Mouse (Mus musculus) liver, embryonic 13.5 days (tissue): Measurements from ENCODE around the gene Btbd18. TPM values are rescaled to one million over a fixed set of nuclear protein-coding genes. Genes with fewer than 3 reads are reported as not detected.

Experiments
- ATAC-seq: fragments of 200-750 bp; cut with Nextera tagmentation; 2 replicates; pipeline ENCODE4 v1.8.0; 2017; ENCODE audit warnings: low read depth, mild to moderate bottlenecking, moderate number of reproducible peaks, moderate library complexity
- DNase-seq: peaks from one replicate; pipeline ENCODE4 v3.0.0; 2022
- H3K27ac ChIP-seq: fragments of 300-500 bp; sonication (generic); 2 replicates; pipeline ENCODE4 v1.5.1; 2015; ENCODE audit warnings: moderate library complexity, mild to moderate bottlenecking, inconsistent platforms
- H3K27me3 ChIP-seq: fragments of 300-500 bp; sonication (generic); 2 replicates; pipeline ENCODE4 v1.6.1; 2015; ENCODE audit warnings: mild to moderate bottlenecking, inconsistent platforms
- H3K36me3 ChIP-seq: fragments of 300-500 bp; sonication (generic); 2 replicates; pipeline ENCODE4 v1.6.1; 2015; ENCODE audit warnings: mild to moderate bottlenecking, inconsistent platforms
- H3K4me1 ChIP-seq: fragments of 300-500 bp; sonication (generic); replicated peaks from 2 replicates; pipeline ENCODE4 v1.6.1; 2015; ENCODE audit warnings: inconsistent platforms
- H3K4me2 ChIP-seq: fragments of 300-500 bp; sonication (generic); 2 replicates; pipeline ENCODE4 v1.6.1; 2015; ENCODE audit warnings: inconsistent platforms, mild to moderate bottlenecking, moderate library complexity
- H3K4me3 ChIP-seq: fragments of 300-500 bp; sonication (generic); replicated peaks from 2 replicates; pipeline ENCODE4 v1.5.1; 2015; ENCODE audit warnings: mild to moderate bottlenecking, inconsistent platforms
- H3K9ac ChIP-seq: fragments of 300-500 bp; sonication (generic); 2 replicates; pipeline ENCODE4 v1.6.1; 2015; ENCODE audit warnings: mild to moderate bottlenecking, inconsistent platforms
- H3K9me3 ChIP-seq: fragments of 300-500 bp; sonication (generic); replicated peaks from 2 replicates; pipeline ENCODE4 v1.6.1; 2016; ENCODE audit warnings: inconsistent platforms
- WGBS: fragments of 180-500 bp; shearing (Covaris S2); methylation state at CpG from one replicate; pipeline ENCODE4 v1.1.7; 2015; ENCODE audit not compliant: insufficient replicate concordance; 5-methylcytosine and 5-hydroxymethylcytosine counted together
- polyA plus RNA-seq: library from polyadenylated mRNA; unstranded; fragments of >200 nt; fragmentation: Nextera tagmentation; extraction: Ambion mirVana; gene quantifications from 2 replicates; pipeline ENCODE4 v1.2.1, GENCODE M21; 2015

Btbd18 gene
- polyA plus RNA-seq, 1 experiment from 2014 or later = 0.06 TPM

- no peak for ATAC-seq
- H3K27me3 ChIP-seq = no peaks in the 10 kb centered on the region
- H3K4me3 ChIP-seq = no peak overlapping the region
- H3K9me3 ChIP-seq = no peaks in the 10 kb centered on the region
- H3K36me3 ChIP-seq = peaks cover 47% of the 10 kb centered on the region
- H3K4me1 ChIP-seq = peaks cover 56% of the 10 kb centered on the region
- no peak overlapping the region for H3K27ac ChIP-seq
- no peak for DNase-seq
- WGBS = 85% methylated on average over 2 of the region's 2 CpGs
- 0 out of 2 replicates have a peak overlapping the region, but pooled peaks have one; percentile 75 for H3K4me2 ChIP-seq
- H3K9ac ChIP-seq = no peak overlapping the region
Observed at GRCm38 (mm10) chr2:84711898-84712297, 53.0 kb downstream of the Btbd18 start.

- Histone ChIP-seq H3K4me1 (peaks cover 49% of the 10 kb centered on the region), H3K4me3 (peak overlapping the region; percentile 82), H3K27ac (peak overlapping the region; percentile 98), H3K9ac (peak overlapping the region; percentile 98), H3K36me3 (peaks cover 22% of the 10 kb centered on the region), H3K27me3 (no peaks in the 10 kb centered on the region), H3K9me3 (no peaks in the 10 kb centered on the region), H3K4me2 (peak overlapping the region; percentile 75)
- WGBS = under 1% methylated on average over 26 of the region's 26 CpGs
- ATAC-seq (no peak), DNase-seq (no peak)
Observed at GRCm38 (mm10) chr2:84714422-84714810, 55.5 kb downstream of the Btbd18 start.

- H3K4me1 ChIP-seq = peaks cover 47% of the 10 kb centered on the region
- WGBS = under 1% methylated on average over 86 of the region's 107 CpGs
Observed at GRCm38 (mm10) chr2:84714811-84715561, 56.1 kb downstream of the Btbd18 start, which contains the start of gene Zdhhc5. Zdhhc5 (minus strand) TSS chr2:84715180.

GRCm38 (mm10) chr2:84715562-84716361 lies 56.9 kb downstream of the Btbd18 start:
- Histone ChIP-seq H3K4me2 (peak overlapping the region; percentile 84), H3K9ac (peak overlapping the region; percentile 98), H3K9me3 (no peaks in the 10 kb centered on the region), H3K4me3 (peak overlapping the region; percentile 82), H3K36me3 (peaks cover 16% of the 10 kb centered on the region), H3K27ac (peak overlapping the region; percentile 98), H3K27me3 (no peaks in the 10 kb centered on the region), H3K4me1 (peaks cover 40% of the 10 kb centered on the region)
- ATAC-seq = peak; percentile 86
- DNase-seq = no peak
- under 1% methylated on average over 33 of the region's 33 CpGs for WGBS

More at GRCm38 (mm10) chr2:84714811-84715561, 56.1 kb downstream of the Btbd18 start, which contains the start of gene Zdhhc5:
- ATAC-seq (peak; percentile 89), DNase-seq (peak; percentile 98)
- Histone ChIP-seq H3K36me3 (peaks cover 17% of the 10 kb centered on the region), H3K27ac (peak within 1 kb of the TSS; percentile 98), H3K9ac (peak within 1 kb of the TSS; percentile 98), H3K27me3 (no peaks in the 10 kb centered on the region), H3K9me3 (no peaks in the 10 kb centered on the region), H3K4me3 (peak within 1 kb of the TSS; percentile 82), H3K4me2 (peak within 1 kb of the TSS; percentile 84)

GRCm38 (mm10) chr2:84716423-84717355 lies 57.8 kb downstream of the Btbd18 start:
- Histone ChIP-seq H3K9me3 (no peaks in the 10 kb centered on the region), H3K9ac (peak overlapping the region; percentile 98), H3K27me3 (no peaks in the 10 kb centered on the region), H3K4me1 (peaks cover 49% of the 10 kb centered on the region), H3K4me2 (peak overlapping the region; percentile 84), H3K4me3 (peak overlapping the region; percentile 82), H3K36me3 (peaks cover 19% of the 10 kb centered on the region), H3K27ac (peak overlapping the region; percentile 98)
- 16% methylated on average over 9 of the region's 9 CpGs for WGBS
- no peak for DNase-seq
- ATAC-seq = no peak

GRCm38 (mm10) chr2:84717357-84717756 lies 58.5 kb downstream of the Btbd18 start:
- Histone ChIP-seq H3K4me1 (peaks cover 51% of the 10 kb centered on the region), H3K4me2 (peak overlapping the region; percentile 84), H3K9me3 (no peaks in the 10 kb centered on the region), H3K27me3 (no peaks in the 10 kb centered on the region), H3K36me3 (peaks cover 24% of the 10 kb centered on the region), H3K4me3 (0 out of 2 replicates have a peak overlapping the region, but pooled peaks have one; percentile 8), H3K9ac (peak overlapping the region; percentile 98; the same call in 1 of the 2 replicates), H3K27ac (peak overlapping the region; percentile 98)
- no peak for ATAC-seq
- WGBS = 90% methylated on average over 4 of the region's 4 CpGs
- DNase-seq = no peak

Other genes with a start within 250 kb of the Btbd18 start
- gene Calcrl, start 233.7 kb upstream of the Btbd18 start, polyA plus RNA-seq = 11.5 and 18.7 TPM in 2 replicates
- gene Tfpi, start 182.3 kb upstream of the Btbd18 start, polyA plus RNA-seq = 23.0 and 28.3 TPM in 2 replicates
- gene Ctnnd1, start 8.3 kb upstream of the Btbd18 start, polyA plus RNA-seq = 10.8 and 16.7 TPM in 2 replicates
- 143 and 145 TPM in 2 replicates for gene Selenoh, start 11.7 kb downstream of the Btbd18 start, polyA plus RNA-seq
- gene Gm28635, start 19.0 kb downstream of the Btbd18 start, polyA plus RNA-seq = not detected in 2 replicates
- 22.8 and 26.2 TPM in 2 replicates for gene Med19, start 19.3 kb downstream of the Btbd18 start, polyA plus RNA-seq
- gene Tmx2, start 20.1 kb downstream of the Btbd18 start, polyA plus RNA-seq = 77.9 and 83.4 TPM in 2 replicates
- 15.8 and 22.4 TPM in 2 replicates for gene Zdhhc5, start 56.1 kb downstream of the Btbd18 start, polyA plus RNA-seq
- 60.3 and 69.1 TPM in 2 replicates for gene Clp1, start 68.3 kb downstream of the Btbd18 start, polyA plus RNA-seq
- gene Ypel4, start 75.0 kb downstream of the Btbd18 start, polyA plus RNA-seq = 57.8 and 64.2 TPM in 2 replicates
- 1.5 and 2.2 TPM in 2 replicates for gene Gm19426, start 84.6 kb downstream of the Btbd18 start, polyA plus RNA-seq
- gene Serping1, start 116.4 kb downstream of the Btbd18 start, polyA plus RNA-seq = 34.0 and 39.6 TPM in 2 replicates
- gene Ube2l6, start 139.7 kb downstream of the Btbd18 start, polyA plus RNA-seq = 404 and 444 TPM in 2 replicates
- gene Smtnl1, start 163.6 kb downstream of the Btbd18 start, polyA plus RNA-seq = 0.23 and 0.24 TPM in 2 replicates
- 46.8 and 51.5 TPM in 2 replicates for gene Timm10, start 167.9 kb downstream of the Btbd18 start, polyA plus RNA-seq
- gene Slc43a1, start 179.8 kb downstream of the Btbd18 start, polyA plus RNA-seq = 138 and 178 TPM in 2 replicates
- gene Rtn4rl2, start 227.6 kb downstream of the Btbd18 start, polyA plus RNA-seq = not detected in 2 replicates